Mouse (Mus musculus): ENCODE data around the gene Cfi. TPM values are rescaled to one million over a fixed set of nuclear protein-coding genes. Genes with fewer than 3 reads are reported as not detected.

Cfi gene
- polyA plus RNA-seq, 1 experiment from 2014 or later: 0.48 TPM

Other genes starting within 250 kb of the Cfi start
- gene Egf, start 80.6 kb upstream of the Cfi start, polyA plus RNA-seq (2015; fragmentation: Nextera tagmentation; extraction: Ambion mirVana): 2.1 and 2.2 TPM in 2 replicates
- not detected in 2 replicates for gene Lrit3, start 31.9 kb upstream of the Cfi start, polyA plus RNA-seq (2015; fragmentation: Nextera tagmentation; extraction: Ambion mirVana)
- 0.48 and 0.54 TPM in 2 replicates for gene Rrh, start 13.3 kb upstream of the Cfi start, polyA plus RNA-seq (2015; fragmentation: Nextera tagmentation; extraction: Ambion mirVana)
- gene Gar1, start 4.5 kb upstream of the Cfi start, polyA plus RNA-seq (2015; fragmentation: Nextera tagmentation; extraction: Ambion mirVana): 73.6 and 81.9 TPM in 2 replicates
- 29.2 and 30.1 TPM in 2 replicates for gene Pla2g12a, start 42.7 kb downstream of the Cfi start, polyA plus RNA-seq (2015; fragmentation: Nextera tagmentation; extraction: Ambion mirVana)
- gene Casp6, start 65.5 kb downstream of the Cfi start, polyA plus RNA-seq (2015; fragmentation: Nextera tagmentation; extraction: Ambion mirVana): 65.9 and 67.7 TPM in 2 replicates
- gene Mcub, start 134.3 kb downstream of the Cfi start, polyA plus RNA-seq (2015; fragmentation: Nextera tagmentation; extraction: Ambion mirVana): 5.9 and 7.3 TPM in 2 replicates
- 30.8 and 36.3 TPM in 2 replicates for gene Sec24b, start 225.7 kb downstream of the Cfi start, polyA plus RNA-seq (2015; fragmentation: Nextera tagmentation; extraction: Ambion mirVana)

Measured in embryonic facial prominence, embryonic 15.5 days (tissue).